Mouse (Mus musculus): ENCODE measurements around the gene Cnksr2.

Cnksr2 gene

DNA sequence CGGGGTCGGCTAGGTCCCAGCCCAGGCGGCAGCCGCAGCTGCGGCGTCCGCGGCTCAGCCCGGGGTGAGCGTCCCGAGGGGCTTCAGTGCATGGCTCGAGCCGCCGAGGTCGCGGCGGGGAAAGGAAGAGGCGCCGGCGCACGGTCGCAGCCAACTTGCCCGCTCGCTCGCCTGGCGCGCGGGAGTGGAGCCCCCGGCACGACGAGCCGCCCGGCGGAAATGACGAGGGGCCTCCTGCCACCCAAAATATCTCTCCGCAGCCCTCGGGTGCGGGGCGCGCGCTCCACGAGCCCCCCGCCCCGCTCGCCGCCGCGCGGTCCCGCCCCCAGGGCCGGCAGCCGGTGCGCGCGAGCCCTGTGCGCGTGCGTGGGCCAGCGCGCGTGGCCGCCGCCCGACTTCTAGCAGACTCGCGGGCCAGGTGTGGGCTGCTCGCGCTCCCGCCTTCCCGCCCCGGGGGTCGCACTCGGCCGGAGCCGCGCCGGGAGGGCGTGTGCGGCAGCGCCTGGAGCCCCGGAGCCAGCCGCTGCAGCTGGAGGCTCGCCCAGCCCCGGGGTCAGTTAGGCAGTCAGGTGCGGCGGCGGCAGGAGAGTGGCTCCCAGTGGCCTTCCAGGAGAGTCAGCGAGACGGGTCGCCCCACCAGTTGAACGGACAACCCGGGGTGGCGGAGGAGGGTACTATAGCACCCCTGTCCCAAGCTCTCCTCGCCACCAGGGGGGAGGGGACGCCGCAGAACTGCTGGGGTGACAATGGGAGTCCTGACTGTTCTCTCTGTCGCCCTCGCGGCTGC, at the start of gene Cnksr2:
Cnksr2 (minus strand) TSS at position 238 of the 787 bp plus-strand sequence.
- no peak for DNase-seq (ENCODE audit: low read depth, low spot score)

DNA sequence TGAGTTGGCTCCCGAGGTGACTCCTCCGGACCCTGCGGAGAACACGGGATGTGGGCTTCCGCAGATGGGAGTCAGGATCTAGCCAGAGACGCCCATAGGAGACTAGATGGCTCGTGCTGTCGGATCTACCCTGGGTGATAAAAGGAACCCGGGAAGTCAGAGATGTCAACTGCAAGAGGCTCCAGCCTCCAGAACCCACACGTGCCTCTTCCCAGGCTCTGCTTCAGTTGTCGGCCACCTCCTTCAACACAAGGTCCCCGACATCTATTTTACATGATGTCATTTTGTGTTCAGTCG, 698 bp upstream of the Cnksr2 start:
- DNase-seq (ENCODE audit: low read depth, low spot score), result no peak

GRCm38 (mm10) chrX:158042255-158043056, 638 bp downstream of the Cnksr2 start:
- DNase-seq (ENCODE audit: low read depth, low spot score), result no peak

DNA sequence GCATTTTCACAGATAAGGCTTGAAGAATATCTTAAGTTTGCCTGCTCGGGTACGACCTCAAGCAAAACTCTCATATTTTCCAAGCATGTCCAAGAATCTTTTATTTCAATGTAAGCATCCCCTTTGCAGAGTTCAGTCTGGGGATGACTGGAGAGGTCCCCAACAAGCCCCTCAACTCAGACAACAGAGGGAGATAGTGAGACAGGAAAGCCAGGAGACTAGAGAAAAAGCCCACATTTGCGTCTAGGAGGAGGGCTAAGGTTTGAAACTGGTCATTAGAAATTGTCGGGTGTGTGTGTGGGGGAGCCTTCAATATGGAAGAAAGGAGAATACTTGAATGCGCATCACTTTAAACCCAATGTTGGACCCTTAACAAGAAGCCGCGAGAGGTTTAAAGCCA, 1.4 kb downstream of the Cnksr2 start:
- DNase-seq (ENCODE audit: low read depth, low spot score), result no peak

DNA sequence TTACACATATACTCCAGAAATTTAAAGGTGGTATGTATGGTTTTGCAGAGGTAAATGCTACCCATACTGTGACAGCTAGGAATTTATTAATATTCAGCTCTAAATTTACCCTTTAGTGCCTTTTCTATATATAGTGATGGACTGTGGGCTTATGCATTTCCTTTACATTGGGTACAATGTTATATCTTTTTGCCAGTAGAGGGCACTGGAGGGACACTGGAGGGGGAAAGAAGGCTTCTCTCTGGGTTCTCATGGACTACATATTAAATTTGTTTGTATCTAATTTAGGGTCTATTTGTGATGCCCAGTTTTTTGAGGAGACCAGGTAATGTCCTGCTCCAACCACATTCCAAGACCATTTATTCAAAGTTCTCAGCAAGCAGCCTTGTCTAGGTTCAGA, 91.4 kb downstream of the Cnksr2 start:
- no peak for DNase-seq (ENCODE audit: low read depth, low spot score)

DNA sequence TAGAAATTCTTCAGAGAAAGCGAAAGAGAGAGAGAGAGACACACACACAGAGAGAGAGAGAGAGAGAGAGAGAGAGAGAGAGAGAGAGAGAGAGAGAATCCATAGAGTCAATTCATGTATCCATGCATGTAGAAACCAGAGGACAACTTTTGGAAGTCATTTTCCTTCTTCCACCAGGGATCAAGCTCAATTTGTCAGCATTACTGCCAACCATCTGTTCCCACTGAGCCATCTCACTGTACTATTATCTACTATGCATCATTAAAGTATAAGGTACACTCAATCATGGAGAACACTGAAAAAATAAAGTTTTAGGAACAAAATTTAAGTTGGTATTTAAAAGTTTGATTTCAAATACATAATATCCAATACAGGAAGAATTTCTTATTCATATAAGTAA, 93.8 kb downstream of the Cnksr2 start:
- DNase-seq (ENCODE audit: low read depth, low spot score), result no peak

- DNase-seq (ENCODE audit: low read depth, low spot score), result no peak
Observed at GRCm38 (mm10) chrX:157945121-157945520, 98.0 kb downstream of the Cnksr2 start.

DNA sequence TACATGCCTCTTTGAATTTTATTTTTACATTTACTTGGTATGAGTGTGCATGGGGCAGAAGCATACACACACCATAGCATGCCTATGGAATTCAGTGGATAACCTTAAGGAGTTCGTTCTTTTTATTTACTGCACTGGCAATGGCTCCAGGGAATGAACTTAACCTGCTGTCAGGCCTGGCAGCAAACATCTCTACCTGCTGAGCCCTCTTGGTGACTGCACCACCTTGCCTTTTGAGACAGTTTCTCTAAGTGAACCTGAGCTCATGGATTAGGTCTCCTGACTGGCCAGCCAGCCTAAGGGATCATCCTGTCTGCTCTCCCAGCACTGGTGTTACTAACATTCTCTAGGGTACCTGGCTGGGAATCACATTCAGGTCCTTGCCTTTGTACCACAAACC, 106.5 kb downstream of the Cnksr2 start:
- DNase-seq (ENCODE audit: low read depth, low spot score), result no peak

GRCm38 (mm10) chrX:157920093-157920492, 123.0 kb downstream of the Cnksr2 start:
- no peak for DNase-seq (ENCODE audit: low read depth, low spot score)

- DNase-seq (ENCODE audit: low read depth, low spot score), result no peak
Observed at GRCm38 (mm10) chrX:157829983-157830382, 213.1 kb downstream of the Cnksr2 start.

DNA sequence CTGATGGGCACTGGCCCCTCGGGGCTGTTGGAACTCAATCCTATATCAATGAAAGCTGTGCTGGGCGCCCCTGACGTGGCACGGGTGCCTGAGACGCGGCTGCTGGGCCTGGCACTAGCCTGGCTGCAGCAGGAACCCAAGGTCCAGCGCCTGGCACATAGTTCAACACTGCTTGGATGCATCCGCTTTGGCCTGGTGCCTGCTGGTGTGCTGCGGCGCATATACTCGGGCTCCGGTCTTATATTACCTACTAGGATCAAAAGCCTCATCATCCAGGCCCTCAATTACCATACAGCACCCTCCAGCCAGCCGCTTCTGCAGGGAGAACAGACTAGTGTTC, 224.2 kb downstream of the Cnksr2 start:
- no peak for DNase-seq (ENCODE audit: low read depth, low spot score)

GRCm38 (mm10) chrX:157818207-157818920, 224.7 kb downstream of the Cnksr2 start, which contains the start of gene Klhl34:
Gene Klhl34 (plus strand): TSS chrX:157818435.
- no peak for DNase-seq (ENCODE audit: low read depth, low spot score)

DNA sequence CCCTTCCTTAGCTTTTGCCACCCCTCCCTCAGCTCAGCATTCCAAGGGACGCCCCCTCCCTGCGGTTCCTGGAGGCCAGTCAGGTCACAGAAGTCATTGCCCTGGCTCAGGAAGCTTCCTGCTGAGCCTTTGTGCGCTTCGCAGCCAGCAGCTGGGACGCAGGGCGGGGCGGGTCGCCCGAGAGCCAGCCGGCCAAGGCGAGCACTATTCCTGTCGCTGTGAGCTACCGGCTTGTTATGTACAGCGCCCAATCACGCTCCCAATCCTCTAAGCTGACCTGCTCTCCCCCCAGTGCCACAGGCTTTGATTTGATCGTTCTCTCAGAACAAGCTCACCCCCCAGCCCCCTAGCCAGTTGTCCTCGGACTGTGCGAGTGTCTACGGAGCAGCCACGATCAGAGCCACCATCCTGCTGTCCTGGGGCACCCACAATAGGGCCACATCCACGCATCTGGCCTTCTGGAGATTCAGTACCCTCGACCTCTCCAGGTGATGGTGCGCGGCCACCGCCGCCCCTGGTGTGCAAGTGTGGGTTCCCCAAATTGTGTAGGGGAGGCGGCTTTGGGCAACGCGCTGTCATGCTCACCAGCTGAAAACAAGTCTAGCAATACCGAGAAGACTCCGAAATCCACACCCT, 225.4 kb downstream of the Cnksr2 start:
- DNase-seq (ENCODE audit: low read depth, low spot score), result no peak

DNA sequence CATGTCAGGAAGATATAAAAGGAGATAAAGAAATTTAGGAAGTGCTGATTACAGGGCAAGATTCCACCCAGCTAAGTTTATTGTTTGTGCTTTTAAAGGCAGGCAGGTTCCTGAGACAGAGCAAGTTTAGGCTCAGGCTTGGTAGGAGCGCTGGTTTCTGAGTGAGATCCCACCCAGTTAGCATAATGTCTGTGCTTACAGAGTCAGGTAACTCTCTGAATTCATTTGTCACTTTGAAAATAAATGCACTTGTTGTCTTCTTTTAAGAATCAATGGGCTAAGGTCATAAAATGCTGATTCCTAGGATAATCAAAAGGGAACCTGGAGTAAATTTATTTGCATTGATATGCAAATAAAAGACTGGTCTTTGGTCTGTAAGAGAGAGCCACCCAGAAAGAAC, 233.4 kb downstream of the Cnksr2 start:
- no peak for DNase-seq (ENCODE audit: low read depth, low spot score)

DNA sequence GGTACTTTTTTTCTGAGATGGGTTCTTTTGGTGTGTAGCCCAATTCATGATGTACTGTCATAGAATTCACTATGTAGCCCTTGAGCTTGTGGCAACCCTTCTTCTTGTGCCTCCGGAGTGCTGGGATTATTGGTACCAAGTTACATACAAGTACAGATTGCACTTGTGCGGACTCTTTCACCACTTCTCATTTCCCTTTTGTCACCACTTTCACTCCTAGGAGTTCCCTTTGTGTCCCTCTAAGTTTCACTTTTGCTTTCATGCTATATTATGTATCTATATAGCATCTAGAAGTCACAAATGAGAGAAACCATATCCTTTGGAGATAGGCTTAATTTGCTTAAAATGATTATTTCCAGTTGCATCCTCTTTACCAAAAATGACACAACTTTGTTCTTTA, 241.4 kb downstream of the Cnksr2 start:
- DNase-seq (ENCODE audit: low read depth, low spot score), result no peak
